Mouse (Mus musculus): ENCODE data around the gene Zfp146. TPM values are rescaled to one million over a fixed set of nuclear protein-coding genes. Genes with fewer than 3 reads are reported as not detected.

The Zfp146 gene
- polyA plus RNA-seq, 1 experiment: 17.8 TPM

DNA sequence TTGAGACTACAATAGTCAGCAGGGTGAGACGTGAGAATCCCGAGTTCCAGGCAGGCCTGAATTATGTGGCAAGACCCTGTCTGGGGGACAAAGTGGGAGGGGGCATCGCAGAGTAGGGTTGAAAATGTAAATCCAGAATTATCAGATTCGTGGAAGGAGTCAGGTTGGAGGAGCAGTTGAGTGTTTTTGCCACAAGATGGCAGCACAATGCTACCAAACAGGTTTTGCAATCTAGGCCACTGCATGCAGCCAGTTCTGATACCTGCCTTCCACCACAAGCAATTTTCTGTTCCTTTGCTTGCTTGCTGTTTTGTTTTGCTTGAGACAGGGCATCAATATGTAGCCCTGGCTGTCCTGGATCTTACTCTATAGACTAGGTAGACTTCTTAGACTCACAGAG is 11.8 kb upstream of the Zfp146 start:
- H3K4me1 ChIP-seq (ENCODE audit: control insufficient read depth, insufficient read depth, insufficient read length, low read length): no peaks in the 10 kb centered on the region
- H3K27ac ChIP-seq (replicated peaks; ENCODE audit: low read depth, low read length): no peak overlapping the region
- H3K4me3 ChIP-seq (ENCODE audit: insufficient read depth, low read depth, low read length): no peak overlapping the region

DNA sequence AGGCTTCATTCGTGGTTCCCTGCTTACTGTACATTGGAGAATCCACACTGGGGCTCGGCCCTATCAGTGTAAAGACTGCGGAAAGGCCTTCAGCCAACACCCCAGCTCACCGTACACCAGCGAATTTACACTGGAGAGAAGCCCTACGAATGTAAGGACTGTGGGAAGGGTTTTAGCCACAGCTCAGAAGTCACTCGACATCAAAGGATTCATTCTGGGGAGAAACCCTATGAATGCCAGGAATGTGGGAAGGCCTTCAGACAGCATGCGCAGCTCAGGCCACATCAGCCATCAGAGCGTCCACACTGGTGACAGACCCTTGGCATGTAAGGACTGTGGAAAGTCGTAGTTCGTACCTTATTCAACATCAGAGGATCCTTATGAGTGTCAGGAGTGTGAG is 8.7 kb upstream of the Zfp146 start:
- Histone ChIP-seq H3K4me1 (ENCODE audit: control insufficient read depth, insufficient read depth, insufficient read length, low read length) (no peaks in the 10 kb centered on the region), H3K27ac (replicated peaks; ENCODE audit: low read depth, low read length) (no peak overlapping the region), H3K4me3 (ENCODE audit: insufficient read depth, low read depth, low read length) (no peak overlapping the region)

DNA sequence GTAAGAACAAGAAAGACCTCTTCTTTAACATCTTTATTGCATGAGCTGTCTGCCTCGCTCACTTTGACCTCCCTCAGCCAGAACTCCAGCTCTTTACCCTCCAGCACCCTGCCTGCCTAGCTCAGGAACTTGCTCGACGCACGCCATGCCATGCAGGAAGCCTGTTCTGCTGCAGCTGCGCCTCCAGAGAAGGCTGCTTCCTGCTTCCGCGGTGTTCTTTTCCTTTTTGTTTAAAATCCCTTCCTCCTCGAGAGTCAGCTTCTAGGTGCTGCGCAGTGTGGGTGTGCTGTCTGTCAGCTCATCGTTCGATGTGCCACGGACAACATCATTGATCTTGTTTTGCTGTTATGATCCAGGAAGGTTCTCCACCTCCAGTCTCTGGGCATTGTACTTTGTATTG is 6.9 kb upstream of the Zfp146 start:
- H3K27ac ChIP-seq (replicated peaks; ENCODE audit: low read depth, low read length): no peak overlapping the region
- no peaks in the 10 kb centered on the region for H3K4me1 ChIP-seq (ENCODE audit: control insufficient read depth, insufficient read depth, insufficient read length, low read length)
- no peak overlapping the region for H3K4me3 ChIP-seq (ENCODE audit: insufficient read depth, low read depth, low read length)

DNA sequence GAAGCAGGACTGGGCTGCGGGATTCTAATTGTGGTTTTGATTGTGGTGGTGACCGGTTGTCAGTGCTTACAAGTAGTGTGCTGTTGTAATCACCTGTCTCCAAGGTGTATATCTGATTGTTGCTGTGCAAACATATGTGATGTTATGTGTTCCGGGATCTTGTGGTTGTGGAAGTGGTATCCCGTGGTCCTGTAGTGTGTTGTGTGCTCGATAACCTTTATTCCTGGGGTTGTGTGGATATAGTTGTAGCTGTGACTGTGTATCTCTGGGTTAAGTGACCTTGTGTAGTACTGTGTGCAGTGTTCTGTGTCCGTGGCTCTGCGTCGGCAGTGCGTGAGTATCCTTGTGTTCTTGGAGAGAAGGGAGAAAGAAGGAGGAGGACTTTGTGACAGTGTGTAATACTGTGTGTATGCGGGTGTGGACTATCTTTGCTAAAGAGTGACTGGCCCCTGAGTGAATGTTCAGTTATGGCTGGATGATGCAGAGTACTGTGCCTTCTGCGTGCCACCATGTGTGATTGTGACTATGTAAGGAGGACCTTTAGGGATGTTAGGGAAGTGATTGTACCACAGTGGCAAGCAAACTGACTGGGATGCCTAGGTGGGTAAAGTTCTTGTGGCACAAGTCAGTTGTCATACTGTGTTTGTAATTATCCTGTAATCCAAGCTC is 867 bp upstream of the Zfp146 start:
- H3K27ac ChIP-seq (replicated peaks; ENCODE audit: low read depth, low read length): no peak overlapping the region
- peaks cover 3% of the 10 kb centered on the region; the same call in 1 of the 2 replicates for H3K4me1 ChIP-seq (ENCODE audit: control insufficient read depth, insufficient read depth, insufficient read length, low read length)

DNA sequence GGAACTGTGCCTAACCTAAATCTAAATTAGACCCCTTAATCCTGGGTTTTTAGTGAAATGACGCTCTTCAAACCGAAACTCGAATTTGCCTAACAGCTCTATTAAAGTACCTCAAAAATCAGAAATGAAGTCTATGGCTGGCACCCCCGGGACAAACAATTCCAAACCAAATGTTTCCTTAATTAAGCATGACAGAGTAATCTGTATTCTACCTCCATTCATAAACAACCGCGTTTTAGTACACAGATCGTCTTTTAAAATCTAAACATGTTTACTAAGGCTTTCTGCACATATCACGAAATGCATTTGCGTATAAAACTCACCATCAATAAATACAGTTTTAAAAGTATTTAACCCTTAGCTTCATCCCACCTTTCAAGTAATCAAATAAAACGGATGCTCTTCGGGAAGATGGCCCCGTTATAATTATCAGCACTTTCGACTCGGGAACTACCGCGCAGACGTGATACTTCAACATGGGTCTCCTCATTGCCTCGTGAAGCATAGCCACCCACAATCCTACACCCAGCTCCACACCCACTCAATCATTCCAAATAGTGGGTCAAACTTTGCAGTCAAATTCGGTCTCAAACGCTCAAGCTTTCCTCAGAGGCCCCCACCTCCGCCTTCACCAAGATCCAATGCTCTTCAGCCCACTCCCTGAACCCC is 502 bp downstream of the Zfp146 start:
- Histone ChIP-seq H3K4me3 (ENCODE audit: insufficient read depth, low read depth, low read length) (peak overlapping the region; percentile 94), H3K4me1 (ENCODE audit: control insufficient read depth, insufficient read depth, insufficient read length, low read length) (peaks cover 3% of the 10 kb centered on the region; the same call in 1 of the 2 replicates), H3K27ac (replicated peaks; ENCODE audit: low read depth, low read length) (peak overlapping the region; percentile 76)

More for the DNA sequence above, 867 bp upstream of the Zfp146 start:
- peak overlapping the region; percentile 74 for H3K4me3 ChIP-seq (ENCODE audit: insufficient read depth, low read depth, low read length)

DNA sequence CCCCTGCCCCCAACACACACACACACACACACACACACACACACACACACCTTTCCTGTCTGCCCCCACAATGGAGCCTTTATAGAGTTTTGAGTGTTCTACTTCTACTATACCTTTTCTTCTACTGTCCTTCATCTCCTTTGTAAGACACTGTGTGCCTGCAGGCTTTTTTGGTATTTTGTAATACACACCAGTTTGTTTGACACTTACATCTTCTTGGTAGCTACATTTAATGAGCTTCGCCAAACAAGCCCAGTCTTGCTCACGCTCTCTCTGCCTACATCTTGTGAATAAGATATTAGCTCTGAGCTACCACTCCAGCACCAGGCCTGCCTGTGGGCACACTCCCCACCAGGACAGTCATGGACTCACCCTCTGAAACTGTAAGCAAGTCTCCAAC is 4.8 kb downstream of the Zfp146 start:
- Histone ChIP-seq H3K4me1 (ENCODE audit: control insufficient read depth, insufficient read depth, insufficient read length, low read length) (no peaks in the 10 kb centered on the region), H3K27ac (replicated peaks; ENCODE audit: low read depth, low read length) (no peak overlapping the region), H3K4me3 (ENCODE audit: insufficient read depth, low read depth, low read length) (no peak overlapping the region)

DNA sequence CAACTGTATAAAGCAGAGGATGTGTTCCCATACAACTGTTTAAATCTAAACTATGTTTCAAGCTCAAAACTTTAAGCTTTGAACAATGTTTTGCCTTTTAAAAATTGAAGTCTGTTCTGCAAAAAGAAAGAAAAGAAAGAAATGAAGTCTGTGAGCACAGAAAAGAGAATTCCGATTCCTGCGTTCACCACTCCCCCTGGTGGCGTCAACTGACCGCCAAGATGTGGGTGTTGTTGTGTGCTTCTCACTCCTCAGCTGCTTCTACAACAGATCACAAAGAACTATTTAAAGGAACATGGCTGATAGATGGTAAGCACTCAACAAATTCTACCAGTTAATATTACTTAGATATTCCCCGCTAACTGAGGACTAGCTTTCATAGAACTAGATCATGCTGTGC is 6.4 kb downstream of the Zfp146 start:
- no peak overlapping the region for H3K4me3 ChIP-seq (ENCODE audit: insufficient read depth, low read depth, low read length)

DNA sequence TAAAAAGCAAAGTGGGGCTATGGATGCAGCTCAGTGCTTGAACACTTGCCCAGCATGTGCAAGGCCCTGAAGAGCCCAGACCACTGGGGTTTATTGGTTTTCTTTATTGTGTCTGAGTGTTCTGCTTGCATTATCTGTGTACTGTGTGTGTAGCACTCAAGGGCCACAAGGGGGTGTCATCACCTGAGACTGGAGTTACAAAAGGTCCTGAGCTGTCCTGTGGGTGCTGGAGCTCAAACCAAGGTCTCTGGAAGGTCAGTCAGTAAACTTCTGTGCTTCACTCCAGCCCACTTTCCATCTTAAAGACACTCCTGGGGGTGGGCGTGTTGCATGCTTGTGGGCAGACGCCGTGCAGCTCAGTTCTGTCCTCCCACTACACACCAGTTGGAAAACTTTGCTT is 14.0 kb downstream of the Zfp146 start:
- H3K4me1 ChIP-seq (ENCODE audit: control insufficient read depth, insufficient read depth, insufficient read length, low read length): no peaks in the 10 kb centered on the region
- no peak overlapping the region for H3K4me3 ChIP-seq (ENCODE audit: insufficient read depth, low read depth, low read length)
- no peak overlapping the region for H3K27ac ChIP-seq (replicated peaks; ENCODE audit: low read depth, low read length)

More for the DNA sequence above, 6.4 kb downstream of the Zfp146 start:
- Histone ChIP-seq H3K4me1 (ENCODE audit: control insufficient read depth, insufficient read depth, insufficient read length, low read length) (no peaks in the 10 kb centered on the region), H3K27ac (replicated peaks; ENCODE audit: low read depth, low read length) (no peak overlapping the region)

DNA sequence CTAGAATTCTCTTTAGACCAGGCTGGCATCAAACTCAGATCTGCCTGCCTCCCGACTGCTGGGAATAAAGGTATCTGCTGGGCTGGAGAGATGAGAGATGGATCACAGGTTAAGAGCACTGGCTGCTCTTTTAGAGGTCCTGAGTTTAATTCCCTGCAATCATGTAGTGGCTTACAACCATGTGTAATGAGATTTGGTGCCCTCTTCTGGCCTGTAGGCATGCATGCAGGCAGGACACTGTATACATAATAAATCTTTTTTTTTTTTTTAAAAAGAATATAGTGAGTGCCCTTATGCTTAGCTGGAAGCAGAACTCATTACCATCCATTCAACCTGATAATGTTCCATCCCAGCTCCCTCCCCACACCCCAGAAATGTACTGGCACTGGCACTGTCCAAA is 15.5 kb downstream of the Zfp146 start:
- no peak overlapping the region for H3K27ac ChIP-seq (replicated peaks; ENCODE audit: low read depth, low read length)

DNA sequence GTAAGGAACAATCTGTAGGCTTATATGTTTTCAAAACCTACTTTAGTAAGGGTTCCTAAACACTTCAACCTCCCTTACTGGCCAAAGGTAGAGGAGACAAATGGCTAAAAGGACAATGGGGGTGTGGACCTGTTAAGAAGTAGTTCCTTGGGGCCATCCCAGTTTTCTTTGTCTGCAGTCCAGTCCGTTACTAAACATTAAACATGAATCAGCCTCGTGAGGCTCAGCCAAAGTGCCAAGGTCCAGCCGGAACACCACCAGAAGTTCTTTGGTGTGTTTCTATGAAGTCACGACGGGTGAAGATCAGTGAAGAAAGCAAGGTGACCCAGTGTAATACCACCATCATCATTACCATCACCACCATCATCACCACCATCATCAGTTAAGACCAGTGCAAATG is 22.5 kb downstream of the Zfp146 start:
- Histone ChIP-seq H3K4me3 (ENCODE audit: insufficient read depth, low read depth, low read length) (no peak overlapping the region), H3K27ac (replicated peaks; ENCODE audit: low read depth, low read length) (no peak overlapping the region), H3K4me1 (ENCODE audit: control insufficient read depth, insufficient read depth, insufficient read length, low read length) (no peaks in the 10 kb centered on the region)

More for the DNA sequence above, 15.5 kb downstream of the Zfp146 start:
- Histone ChIP-seq H3K4me1 (ENCODE audit: control insufficient read depth, insufficient read depth, insufficient read length, low read length) (no peaks in the 10 kb centered on the region), H3K4me3 (ENCODE audit: insufficient read depth, low read depth, low read length) (no peak overlapping the region)

DNA sequence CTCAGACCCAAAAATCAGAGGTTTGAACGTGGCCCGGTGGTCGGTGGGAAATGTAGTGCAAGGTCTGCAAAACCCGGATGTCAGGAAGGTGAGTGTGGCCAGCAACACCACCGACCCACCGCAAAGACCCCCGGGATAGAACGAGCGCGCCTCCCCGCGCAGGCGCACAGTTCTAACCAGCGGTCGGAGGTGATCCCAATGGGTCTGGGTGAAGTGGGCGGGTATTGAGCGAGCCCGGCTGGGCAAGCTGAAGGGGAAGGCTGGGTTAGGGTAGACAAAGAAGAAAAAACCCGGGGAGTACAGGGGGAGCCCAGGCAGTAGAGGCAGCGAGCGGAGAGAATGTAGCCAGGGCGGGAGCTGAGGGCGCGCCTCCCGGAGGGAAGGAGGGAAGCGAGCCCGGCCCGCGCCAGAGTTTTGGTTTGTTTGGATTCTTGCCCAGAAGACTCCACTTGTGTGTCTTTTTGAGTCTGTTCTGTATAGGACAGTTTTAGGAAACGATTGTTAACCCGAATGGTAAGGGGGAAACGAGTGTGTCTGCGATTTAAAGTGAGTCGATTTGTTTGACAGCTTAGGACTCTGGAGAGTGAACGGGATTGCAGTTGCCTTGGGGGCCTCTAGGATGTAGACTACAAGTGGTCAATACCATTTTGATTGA is 25.9 kb downstream of the Zfp146 start:
- H3K4me3 ChIP-seq (ENCODE audit: insufficient read depth, low read depth, low read length): peak overlapping the region; percentile 42
- no peak overlapping the region for H3K27ac ChIP-seq (replicated peaks; ENCODE audit: low read depth, low read length)
- H3K4me1 ChIP-seq (ENCODE audit: control insufficient read depth, insufficient read depth, insufficient read length, low read length): no peaks in the 10 kb centered on the region

DNA sequence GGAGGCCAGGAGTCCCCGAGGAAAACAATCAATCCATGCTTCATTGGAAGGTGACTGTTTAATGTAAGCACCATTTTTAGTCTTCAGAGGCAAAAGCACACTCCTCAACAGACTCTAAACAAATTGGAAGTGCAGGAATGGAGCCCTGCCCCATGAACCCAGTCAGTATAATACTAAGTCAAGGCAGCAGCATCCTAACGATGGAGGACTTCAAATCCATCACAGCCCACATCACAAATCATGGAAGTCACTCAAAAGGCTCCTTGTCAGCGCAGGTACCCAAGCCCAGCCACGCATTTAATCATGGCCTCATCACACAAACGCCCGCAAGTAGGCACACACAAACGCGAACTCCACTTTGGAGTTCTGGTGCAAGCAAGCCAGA is 26.4 kb downstream of the Zfp146 start:
- Histone ChIP-seq H3K27ac (replicated peaks; ENCODE audit: low read depth, low read length) (no peak overlapping the region), H3K4me1 (ENCODE audit: control insufficient read depth, insufficient read depth, insufficient read length, low read length) (no peaks in the 10 kb centered on the region), H3K4me3 (ENCODE audit: insufficient read depth, low read depth, low read length) (peak overlapping the region; percentile 42)

DNA sequence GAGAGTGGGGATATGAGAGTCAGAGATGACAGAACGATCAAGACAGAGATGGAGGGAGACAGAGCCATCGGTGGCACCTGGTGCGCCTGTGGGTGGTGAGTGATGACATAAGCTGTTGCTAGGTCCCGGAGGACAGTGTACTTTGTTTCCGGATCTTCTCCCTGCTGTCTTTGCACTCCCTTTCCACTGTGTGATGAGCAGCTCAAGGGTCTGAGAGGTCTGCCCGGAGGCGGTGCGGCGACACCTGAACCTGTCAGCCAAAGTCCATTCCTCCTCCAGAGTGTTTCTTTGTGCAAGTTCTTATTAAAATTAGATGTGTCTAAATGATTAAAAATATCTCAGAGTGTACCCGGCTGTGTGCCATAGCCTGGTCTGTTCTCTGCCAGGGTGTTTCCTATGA is 32.7 kb downstream of the Zfp146 start:
- Histone ChIP-seq H3K27ac (replicated peaks; ENCODE audit: low read depth, low read length) (no peak overlapping the region), H3K4me1 (ENCODE audit: control insufficient read depth, insufficient read depth, insufficient read length, low read length) (no peaks in the 10 kb centered on the region), H3K4me3 (ENCODE audit: insufficient read depth, low read depth, low read length) (no peak overlapping the region)

DNA sequence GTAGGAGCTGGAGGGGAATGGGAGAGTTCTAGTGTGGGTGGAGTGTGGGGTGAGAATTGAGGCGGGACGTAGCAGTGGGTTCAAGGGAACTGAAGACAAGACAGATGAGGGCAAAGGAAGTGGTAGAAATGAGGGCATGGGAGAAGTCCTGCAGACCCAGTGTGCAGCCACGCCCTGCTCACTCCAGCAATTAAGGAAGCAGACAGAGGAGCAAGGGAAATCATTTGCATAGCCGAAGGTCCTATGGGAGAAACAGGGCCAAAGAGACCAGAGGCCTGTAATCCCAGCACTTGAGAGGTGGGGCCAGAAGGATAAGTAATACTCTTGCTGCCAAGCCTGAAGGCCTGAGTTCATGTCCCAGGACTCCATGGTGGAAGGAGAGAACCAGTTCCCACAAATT is 37.2 kb downstream of the Zfp146 start:
- Histone ChIP-seq H3K4me1 (ENCODE audit: control insufficient read depth, insufficient read depth, insufficient read length, low read length) (no peaks in the 10 kb centered on the region), H3K4me3 (ENCODE audit: insufficient read depth, low read depth, low read length) (no peak overlapping the region), H3K27ac (replicated peaks; ENCODE audit: low read depth, low read length) (no peak overlapping the region)

DNA sequence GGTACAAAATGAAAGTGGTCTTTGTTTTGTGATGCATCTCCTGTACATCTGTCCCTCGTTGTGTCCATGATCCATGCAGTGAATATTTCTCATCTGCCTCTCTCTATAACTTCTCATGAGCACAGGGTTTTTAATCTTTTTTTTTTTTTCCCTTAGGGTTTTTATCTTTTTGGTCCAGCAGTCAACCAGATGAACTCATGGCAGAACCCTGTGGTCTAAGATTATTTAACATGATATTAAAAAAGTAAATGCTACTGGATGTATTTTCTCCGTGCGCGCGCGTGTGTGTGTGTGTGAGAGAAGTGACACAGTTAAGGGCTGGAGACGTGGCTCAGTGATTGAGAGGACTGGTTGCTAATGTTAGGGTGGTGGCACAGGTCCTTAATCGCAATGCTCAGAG is 39.6 kb downstream of the Zfp146 start:
- H3K27ac ChIP-seq (replicated peaks; ENCODE audit: low read depth, low read length): no peak overlapping the region
- H3K4me3 ChIP-seq (ENCODE audit: insufficient read depth, low read depth, low read length): no peak overlapping the region
- H3K4me1 ChIP-seq (ENCODE audit: control insufficient read depth, insufficient read depth, insufficient read length, low read length): no peaks in the 10 kb centered on the region

DNA sequence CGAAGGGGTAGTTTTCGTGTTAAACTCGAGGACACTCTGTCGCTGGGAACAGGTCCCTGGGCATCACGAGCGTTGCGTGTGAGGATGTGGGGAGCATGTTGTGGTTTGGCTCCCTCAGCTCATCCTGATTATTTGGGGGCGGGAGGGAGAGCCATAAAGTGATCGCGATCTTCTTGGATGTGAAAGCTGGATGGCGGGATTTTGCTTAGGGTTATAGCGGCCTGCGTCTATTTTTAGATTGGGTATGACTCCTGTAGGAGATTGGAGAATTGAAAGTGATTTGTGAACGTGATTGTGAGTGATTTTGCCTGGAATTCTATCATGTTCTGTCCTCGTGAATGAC is 47.4 kb downstream of the Zfp146 start:
- Histone ChIP-seq H3K27ac (replicated peaks; ENCODE audit: low read depth, low read length) (no peak overlapping the region), H3K4me3 (ENCODE audit: insufficient read depth, low read depth, low read length) (peak overlapping the region; percentile 70), H3K4me1 (ENCODE audit: control insufficient read depth, insufficient read depth, insufficient read length, low read length) (no peaks in the 10 kb centered on the region)

Measured in brown adipose tissue, adult 24 weeks (tissue).